8 mouse cellular contexts compared by ENCODE assay signal in genomic region chr1:75494878-75495548, GRCm38 (mm10). TPM values are rescaled to one million over a fixed set of nuclear protein-coding genes. Genes with fewer than 3 reads are reported as not detected.
DNase-seq lines count a peak whose midpoint lies in the region; ATAC-seq and TF ChIP-seq lines count a peak whose summit lies in the region.

No protein-coding gene starts in this region.

- WGBS in intestine, embryonic 14.5 days: 52% methylated on average over 12 of the region's 12 CpGs

- no peaks in the 10 kb centered on the region for H3K9me3 ChIP-seq in intestine, embryonic 14.5 days (ENCODE audit: control insufficient read depth, low read length)

- H3K36me3 ChIP-seq in C2C12 (ENCODE audit: control insufficient read depth, insufficient read depth): no peaks in the 10 kb centered on the region
- peaks cover 72% of the 10 kb centered on the region for H3K36me3 ChIP-seq in intestine, embryonic 14.5 days (ENCODE audit: control insufficient read depth, insufficient read depth, low read length)

- no peaks in the 10 kb centered on the region for H3K4me1 ChIP-seq in intestine, embryonic 14.5 days (replicated peaks; ENCODE audit: control insufficient read depth, insufficient read depth, low read length)

- no peak overlapping the region for H3K9ac ChIP-seq in intestine, embryonic 14.5 days (ENCODE audit: low read length)

- DNase-seq in gastrocnemius, adult 2 months: no peak
- DNase-seq in gastrocnemius, postnatal 36 days: no peak
- DNase-seq in cerebellum, postnatal 14 days: peak; percentile 69 to 72
- DNase-seq in intestine, embryonic 14.5 days (ENCODE audit: low spot score): peak; percentile 80
- DNase-seq in lung, postnatal 25 days (ENCODE audit: low spot score): peak; percentile 21
- DNase-seq in natural killer cell, adult 2 months (ENCODE audit: low spot score in 2 of 2): no peak
- DNase-seq in heart, postnatal 10 days: no peak

- TF ChIP-seq CTCF in gastrocnemius, adult 2 months (IDR thresholded peaks at IDR 0.05): peak; percentile 70
- TF ChIP-seq CTCF in C2C12 (IDR thresholded peaks at IDR 0.05; ENCODE audit: control insufficient read depth, insufficient read depth, insufficient read length): peak; percentile 7

- no peak overlapping the region for H3K4me2 ChIP-seq in intestine, embryonic 14.5 days (ENCODE audit: low read length)

- H3K27me3 ChIP-seq in C2C12 (ENCODE audit: control insufficient read depth, insufficient read depth, insufficient read length): no peaks in the 10 kb centered on the region
- no peaks in the 10 kb centered on the region for H3K27me3 ChIP-seq in intestine, embryonic 14.5 days (replicated peaks; ENCODE audit: control insufficient read depth, insufficient read depth, low read length)

- ATAC-seq in intestine, embryonic 14.5 days (replicated peaks; ENCODE audit: low FRiP score, low TSS enrichment, low read depth): no peak; the same call in 1 of the 2 replicates

- no peaks in the 10 kb centered on the region for H3K79me3 ChIP-seq in C2C12 (ENCODE audit: low read depth)

- intact Hi-C loops in gastrocnemius, adult 2 months (cut with DNase I): no loop called here
- intact Hi-C loops in gastrocnemius, postnatal 36 days (cut with DNase I): no loop called here
- intact Hi-C loops in heart, postnatal 10 days (cut with DNase I): no loop called here

- H3K4me3 ChIP-seq in gastrocnemius, adult 2 months: no peak overlapping the region
- H3K4me3 ChIP-seq in C2C12 (ENCODE audit: insufficient read depth, poor library complexity, severe bottlenecking): no peak overlapping the region
- no peak overlapping the region for H3K4me3 ChIP-seq in intestine, embryonic 14.5 days (ENCODE audit: low read depth, low read length)

- H3K79me2 ChIP-seq in C2C12 (ENCODE audit: control insufficient read depth, insufficient read depth): no peaks in the 10 kb centered on the region

- H3ac ChIP-seq in C2C12 (ENCODE audit: control insufficient read depth, insufficient read length, low read depth): no peak overlapping the region

- no peak overlapping the region for H3K27ac ChIP-seq in gastrocnemius, adult 2 months
- no peak overlapping the region for H3K27ac ChIP-seq in intestine, embryonic 14.5 days (ENCODE audit: low read depth)

TF ChIP-seq in C2C12, 6 proteins besides CTCF, POLR2A, EP300 and RAD21:
- TF ChIP-seq MYOG (IDR thresholded peaks at IDR 0.05; ENCODE audit: control insufficient read depth, extremely low read depth, insufficient read length) (no peak), USF1 (IDR thresholded peaks at IDR 0.05; ENCODE audit: low read depth) (no peak), CEBPB (IDR thresholded peaks at IDR 0.05; ENCODE audit: low read depth) (no peak)
TF ChIP-seq in C2C12: peak in this region for 0.

RNA-seq across cellular contexts. Expression of gene Obsl1, which starts 11.2 kb away (rescaled TPM):
- 10 to 100 TPM; 28.4 to 41.4 TPM for total RNA-seq in gastrocnemius, adult 2 months (2021)
- 10 to 100 TPM; 41.4 to 52.1 TPM for total RNA-seq in gastrocnemius, postnatal 36 days (2021)
- 31.6 TPM for polyA plus RNA-seq in C2C12 (2012; fragmentation: generic; extraction: Trizol)
- polyA plus RNA-seq in intestine, embryonic 14.5 days (2014; fragmentation: Nextera tagmentation; extraction: Ambion mirVana): 80.9 and 88.4 TPM in 2 replicates
- 100 to 1,000 TPM; 171 to 173 TPM for total RNA-seq in heart, postnatal 10 days (2021)

RNA-seq across cellular contexts. Expression of gene Inha, which starts 11.9 kb away (rescaled TPM):
- 1 to 10 TPM; 1.3 to 2.2 TPM for total RNA-seq in gastrocnemius, adult 2 months (2021)
- 1 to 10 TPM; 2.5 to 5.8 TPM for total RNA-seq in gastrocnemius, postnatal 36 days (2021)
- 0.64 TPM for polyA plus RNA-seq in C2C12 (2012; fragmentation: generic; extraction: Trizol)
- polyA plus RNA-seq in intestine, embryonic 14.5 days (2014; fragmentation: Nextera tagmentation; extraction: Ambion mirVana): 3.5 and 3.9 TPM in 2 replicates
- 1 to 10 TPM; 5.1 to 8.5 TPM for total RNA-seq in heart, postnatal 10 days (2021)

RNA-seq across cellular contexts. Expression of gene Tmem198, which starts 15.7 kb away (rescaled TPM):
- not detected for total RNA-seq in gastrocnemius, adult 2 months (2021)
- total RNA-seq in gastrocnemius, postnatal 36 days (2021): under 1 TPM; 0.12 to 0.26 TPM
- 0.70 TPM for polyA plus RNA-seq in C2C12 (2012; fragmentation: generic; extraction: Trizol)
- polyA plus RNA-seq in intestine, embryonic 14.5 days (2014; fragmentation: Nextera tagmentation; extraction: Ambion mirVana): 1.9 and 2.6 TPM in 2 replicates
- total RNA-seq in heart, postnatal 10 days (2021): under 1 TPM; 0.38 to 0.52 TPM

RNA-seq across cellular contexts. Expression of gene Chpf, which starts 15.9 kb away (rescaled TPM):
- 1 to 10 TPM; 3.0 to 6.2 TPM for total RNA-seq in gastrocnemius, adult 2 months (2021)
- total RNA-seq in gastrocnemius, postnatal 36 days (2021): 1 to 10 TPM; 6.2 to 7.0 TPM
- polyA plus RNA-seq in C2C12 (2012; fragmentation: generic; extraction: Trizol): 49.3 TPM
- 36.7 and 42.8 TPM in 2 replicates for polyA plus RNA-seq in intestine, embryonic 14.5 days (2014; fragmentation: Nextera tagmentation; extraction: Ambion mirVana)
- total RNA-seq in heart, postnatal 10 days (2021): 10 to 100 TPM; 38.6 to 39.5 TPM

RNA-seq across cellular contexts. Expression of gene Stk11ip, which starts 26.3 kb away (rescaled TPM):
- 1 to 10 TPM; 6.2 to 8.4 TPM for total RNA-seq in gastrocnemius, adult 2 months (2021)
- 1 to 10 TPM; 5.8 to 7.7 TPM for total RNA-seq in gastrocnemius, postnatal 36 days (2021)
- polyA plus RNA-seq in C2C12 (2012; fragmentation: generic; extraction: Trizol): 7.4 TPM
- polyA plus RNA-seq in intestine, embryonic 14.5 days (2014; fragmentation: Nextera tagmentation; extraction: Ambion mirVana): 16.3 and 18.7 TPM in 2 replicates
- 10 to 100 TPM; 12.7 to 13.9 TPM for total RNA-seq in heart, postnatal 10 days (2021)

Comparison
In these comparisons a context has a peak if more than half of its experiments do, and no peak if none do; other contexts are left out.
1. DNase-seq: peak in cerebellum, postnatal 14 days (2 of 2), intestine, embryonic 14.5 days (single experiment) and lung, postnatal 25 days (single experiment); none in gastrocnemius, adult 2 months (single experiment), gastrocnemius, postnatal 36 days (0 of 2), natural killer cell, adult 2 months (0 of 2) and heart, postnatal 10 days (0 of 2).